Mouse (Mus musculus): ENCODE data around the gene Ubxn2a. TPM values are rescaled to one million over a fixed set of nuclear protein-coding genes. Genes with fewer than 3 reads are reported as not detected.

The Ubxn2a gene
- polyA plus RNA-seq, 1 experiment, result not detected

DNA sequence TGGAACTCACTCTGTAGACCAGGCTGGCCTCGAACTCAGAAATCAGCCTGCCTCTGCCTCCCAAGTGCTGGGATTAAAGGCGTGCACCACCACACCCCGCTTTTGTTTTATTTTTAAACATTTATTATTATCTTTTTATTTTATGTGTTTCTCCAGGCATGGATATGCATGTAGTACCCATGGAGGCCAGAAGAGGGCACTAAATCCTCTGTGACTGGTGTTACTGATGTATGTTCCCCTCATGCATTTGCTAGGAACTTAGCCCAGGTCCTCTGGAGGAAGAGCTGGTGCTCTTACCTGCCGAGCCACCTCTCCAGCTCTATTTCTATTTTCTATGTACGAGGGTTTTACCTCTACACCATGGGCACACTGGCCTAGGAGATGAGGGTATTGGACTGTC lies 51.3 kb downstream of the Ubxn2a start:
- H3K27ac ChIP-seq (ENCODE audit: insufficient read depth, low read depth, low read length), result no peak overlapping the region
- TF ChIP-seq CTCF (IDR thresholded peaks at IDR 0.05; ENCODE audit: insufficient read depth, low read depth, low read length) (no peak), POLR2A (IDR thresholded peaks at IDR 0.05; ENCODE audit: insufficient read depth, low read depth, low read length) (no peak)
- H3K4me3 ChIP-seq (ENCODE audit: insufficient read depth, low read depth, low read length), result no peak overlapping the region
- 0 out of 2 replicates have a peak, but pooled peaks cover 4% of the 10 kb centered on the region for H3K4me1 ChIP-seq (ENCODE audit: control insufficient read depth, insufficient read depth, low read length)
- over 99% methylated on average over 5 of the region's 5 CpGs for WGBS

DNA sequence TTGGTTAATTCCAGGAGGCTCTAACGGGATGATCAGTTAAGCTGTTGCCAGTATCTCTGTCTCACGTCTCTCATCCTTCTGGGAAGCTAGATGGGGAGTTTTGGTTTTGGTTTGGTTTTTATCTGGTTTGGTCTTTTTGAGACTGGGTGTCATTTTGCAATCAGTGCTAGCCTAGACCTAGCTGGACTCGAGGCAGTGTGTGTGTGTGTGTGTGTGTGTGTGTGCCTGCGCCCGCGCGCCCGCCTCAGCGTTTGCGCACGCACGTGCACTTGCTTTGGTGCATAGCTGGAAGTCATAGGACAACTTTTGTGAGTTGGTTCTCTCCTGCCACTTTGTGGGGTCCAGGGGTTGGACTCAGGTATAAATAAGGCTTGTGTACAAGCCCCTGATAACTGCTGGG lies 63.8 kb downstream of the Ubxn2a start:
- H3K27ac ChIP-seq (ENCODE audit: insufficient read depth, low read depth, low read length), result no peak overlapping the region
- peak overlapping the region; percentile 95 for H3K4me3 ChIP-seq (ENCODE audit: insufficient read depth, low read depth, low read length)
- WGBS, result under 1% methylated on average over 12 of the region's 12 CpGs
- H3K4me1 ChIP-seq (ENCODE audit: control insufficient read depth, insufficient read depth, low read length), result peaks cover 7% of the 10 kb centered on the region
- TF ChIP-seq CTCF (IDR thresholded peaks at IDR 0.05; ENCODE audit: insufficient read depth, low read depth, low read length), result no peak
- TF ChIP-seq POLR2A (IDR thresholded peaks at IDR 0.05; ENCODE audit: insufficient read depth, low read depth, low read length), result no peak

DNA sequence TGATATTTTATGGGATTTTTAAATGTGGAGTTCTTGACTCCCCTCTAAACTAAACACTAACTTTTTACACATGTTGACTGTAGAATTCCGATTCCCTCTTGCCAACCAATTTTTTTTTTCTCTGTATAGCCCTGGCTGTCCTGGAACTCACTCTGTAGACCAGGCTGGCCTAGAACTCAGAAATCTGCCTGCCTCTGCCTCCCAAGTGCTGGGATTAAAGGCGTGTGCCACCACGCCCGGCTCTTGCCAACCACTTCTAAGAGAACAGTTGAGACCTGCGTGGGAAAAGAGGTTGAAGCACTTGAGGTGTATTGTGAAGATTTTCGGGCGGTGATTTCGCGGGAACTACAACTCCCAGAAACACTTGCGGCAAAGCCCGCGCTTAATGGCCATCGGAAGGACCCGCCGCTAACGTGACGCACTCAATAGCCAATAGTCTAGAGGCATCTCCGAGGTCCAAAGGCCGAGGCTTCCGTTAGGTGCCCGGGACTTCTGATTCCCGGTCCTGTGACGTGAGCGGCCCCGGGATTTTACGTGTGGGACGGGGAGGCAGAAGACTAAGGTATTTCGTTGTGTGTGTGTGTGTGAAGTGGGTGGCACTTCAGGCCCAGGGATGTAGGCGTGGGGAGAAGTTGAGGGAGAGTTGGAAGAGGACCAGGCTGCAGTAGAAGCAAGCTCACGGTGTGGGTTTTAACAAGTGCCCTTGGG lies 64.5 kb downstream of the Ubxn2a start, which contains the start of gene Wdcp:
Wdcp (plus strand) TSS at position 414 of the 708 bp plus-strand sequence.
- peak within 1 kb of the TSS; percentile 29; the same call in 1 of the 2 replicates for H3K27ac ChIP-seq (ENCODE audit: insufficient read depth, low read depth, low read length)
- H3K4me3 ChIP-seq (ENCODE audit: insufficient read depth, low read depth, low read length), result peak within 1 kb of the TSS; percentile 95
- under 1% methylated on average over 30 of the region's 30 CpGs for WGBS
- peak; percentile 28; the same call in 1 of the 2 replicates for TF ChIP-seq POLR2A (IDR thresholded peaks at IDR 0.05; ENCODE audit: insufficient read depth, low read depth, low read length)
- TF ChIP-seq CTCF (IDR thresholded peaks at IDR 0.05; ENCODE audit: insufficient read depth, low read depth, low read length), result no peak
- peaks cover 7% of the 10 kb centered on the region for H3K4me1 ChIP-seq (ENCODE audit: control insufficient read depth, insufficient read depth, low read length)

DNA sequence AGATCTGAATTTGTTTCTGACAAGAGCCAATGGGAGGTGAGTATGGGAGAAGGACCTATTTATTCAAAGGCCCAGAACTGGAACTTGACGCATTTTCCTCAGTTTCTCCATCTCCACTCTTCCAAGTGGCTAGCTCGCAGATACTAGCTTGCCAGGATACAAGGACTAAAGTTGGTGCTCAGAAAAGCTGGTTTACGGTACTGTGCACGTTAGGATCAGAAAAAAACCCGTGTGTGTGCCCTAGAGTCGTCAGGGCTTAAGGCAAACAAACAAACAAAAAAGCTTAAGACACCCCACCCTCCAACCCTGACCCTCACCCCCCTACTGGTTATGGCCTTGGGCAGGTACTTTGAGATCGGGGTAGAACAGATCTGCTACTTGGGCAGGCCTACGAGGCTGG lies 65.0 kb downstream of the Ubxn2a start:
- no peak overlapping the region for H3K27ac ChIP-seq (ENCODE audit: insufficient read depth, low read depth, low read length)
- TF ChIP-seq CTCF (IDR thresholded peaks at IDR 0.05; ENCODE audit: insufficient read depth, low read depth, low read length), result no peak
- no peak for TF ChIP-seq POLR2A (IDR thresholded peaks at IDR 0.05; ENCODE audit: insufficient read depth, low read depth, low read length)
- no peak overlapping the region for H3K4me3 ChIP-seq (ENCODE audit: insufficient read depth, low read depth, low read length)
- 91% methylated on average over 8 of the region's 8 CpGs for WGBS
- peaks cover 7% of the 10 kb centered on the region for H3K4me1 ChIP-seq (ENCODE audit: control insufficient read depth, insufficient read depth, low read length)

DNA sequence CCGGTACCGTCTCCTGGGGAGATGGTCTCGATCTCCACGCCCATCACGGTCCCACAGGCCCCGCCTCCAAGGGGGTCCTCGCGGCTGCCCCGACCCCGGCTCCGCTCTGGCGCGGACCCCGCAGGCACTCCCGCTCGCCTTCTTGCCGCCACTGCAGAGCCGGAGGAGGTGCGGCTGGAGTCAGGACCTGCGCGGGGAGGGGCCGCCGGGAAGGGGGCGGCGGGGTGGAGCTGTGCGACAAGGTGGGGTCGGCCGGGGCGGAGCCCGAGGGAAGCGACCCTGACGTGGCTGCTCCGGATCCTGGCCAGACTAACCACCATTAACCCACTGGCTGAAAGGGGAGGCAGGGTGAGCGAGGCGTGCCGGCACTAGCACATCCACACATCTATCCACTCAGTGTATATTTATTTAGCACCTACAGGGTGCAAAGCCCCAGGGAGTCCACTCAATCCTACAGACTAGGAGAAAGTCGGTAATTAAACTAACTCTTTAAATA lies 66.1 kb downstream of the Ubxn2a start, which contains the start of gene Fkbp1b:
Fkbp1b (minus strand) TSS at position 200 of the 496 bp plus-strand sequence.
- WGBS, result under 1% methylated on average over 37 of the region's 37 CpGs
- H3K27ac ChIP-seq (ENCODE audit: insufficient read depth, low read depth, low read length), result no peak within 1 kb of the TSS
- peak within 1 kb of the TSS; percentile 96 for H3K4me3 ChIP-seq (ENCODE audit: insufficient read depth, low read depth, low read length)
- H3K4me1 ChIP-seq (ENCODE audit: control insufficient read depth, insufficient read depth, low read length), result peaks cover 7% of the 10 kb centered on the region
- no peak for TF ChIP-seq POLR2A (IDR thresholded peaks at IDR 0.05; ENCODE audit: insufficient read depth, low read depth, low read length)
- no peak for TF ChIP-seq CTCF (IDR thresholded peaks at IDR 0.05; ENCODE audit: insufficient read depth, low read depth, low read length)

DNA sequence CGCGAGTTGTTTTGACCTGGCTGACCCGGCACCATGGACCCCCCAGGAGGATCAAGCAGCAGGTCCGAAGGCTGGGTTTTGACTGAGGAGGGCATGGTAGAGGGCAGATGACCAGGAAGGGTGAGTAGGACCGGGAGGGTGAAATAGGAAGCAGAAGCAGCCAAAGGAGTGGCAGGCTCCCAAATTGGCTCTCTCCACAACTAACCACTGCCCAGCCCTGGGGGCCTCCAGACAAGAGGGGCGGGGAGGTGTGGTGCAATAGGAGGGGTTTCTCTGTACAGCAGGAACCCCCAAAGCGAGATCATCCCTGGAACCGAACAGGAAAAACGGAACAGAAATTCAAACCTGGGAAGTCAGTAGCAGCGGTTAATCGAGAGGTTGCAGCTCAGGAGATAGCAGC lies 66.8 kb downstream of the Ubxn2a start:
- no peak for TF ChIP-seq POLR2A (IDR thresholded peaks at IDR 0.05; ENCODE audit: insufficient read depth, low read depth, low read length)
- no peak for TF ChIP-seq CTCF (IDR thresholded peaks at IDR 0.05; ENCODE audit: insufficient read depth, low read depth, low read length)
- Histone ChIP-seq H3K4me1 (ENCODE audit: control insufficient read depth, insufficient read depth, low read length) (peaks cover 7% of the 10 kb centered on the region), H3K27ac (ENCODE audit: insufficient read depth, low read depth, low read length) (no peak overlapping the region), H3K4me3 (ENCODE audit: insufficient read depth, low read depth, low read length) (peak overlapping the region; percentile 96)
- WGBS, result 3% methylated on average over 11 of the region's 11 CpGs

DNA sequence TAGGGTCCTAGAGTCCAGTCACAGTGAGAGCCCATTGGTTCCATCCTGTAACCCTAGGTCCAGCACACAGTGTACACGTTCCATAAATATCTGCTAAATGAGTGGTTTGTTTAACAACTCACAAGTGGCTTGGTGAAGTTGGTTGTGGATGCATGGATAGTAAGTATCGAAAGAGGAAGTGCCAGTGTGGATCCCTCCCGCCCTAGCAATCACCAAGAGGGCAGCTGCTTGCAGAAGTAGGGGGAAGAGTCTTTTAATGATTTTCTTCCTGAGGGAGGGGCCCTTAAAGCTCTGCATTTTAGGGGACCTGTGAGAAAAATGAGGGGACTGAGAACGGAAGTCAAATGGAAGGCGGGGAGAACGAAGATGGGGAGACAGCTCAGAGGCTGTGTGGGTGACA lies 67.5 kb downstream of the Ubxn2a start:
- 67% methylated on average over 6 of the region's 6 CpGs for WGBS
- Histone ChIP-seq H3K27ac (ENCODE audit: insufficient read depth, low read depth, low read length) (no peak overlapping the region), H3K4me1 (ENCODE audit: control insufficient read depth, insufficient read depth, low read length) (peaks cover 7% of the 10 kb centered on the region), H3K4me3 (ENCODE audit: insufficient read depth, low read depth, low read length) (no peak overlapping the region)
- no peak for TF ChIP-seq CTCF (IDR thresholded peaks at IDR 0.05; ENCODE audit: insufficient read depth, low read depth, low read length)
- no peak for TF ChIP-seq POLR2A (IDR thresholded peaks at IDR 0.05; ENCODE audit: insufficient read depth, low read depth, low read length)

DNA sequence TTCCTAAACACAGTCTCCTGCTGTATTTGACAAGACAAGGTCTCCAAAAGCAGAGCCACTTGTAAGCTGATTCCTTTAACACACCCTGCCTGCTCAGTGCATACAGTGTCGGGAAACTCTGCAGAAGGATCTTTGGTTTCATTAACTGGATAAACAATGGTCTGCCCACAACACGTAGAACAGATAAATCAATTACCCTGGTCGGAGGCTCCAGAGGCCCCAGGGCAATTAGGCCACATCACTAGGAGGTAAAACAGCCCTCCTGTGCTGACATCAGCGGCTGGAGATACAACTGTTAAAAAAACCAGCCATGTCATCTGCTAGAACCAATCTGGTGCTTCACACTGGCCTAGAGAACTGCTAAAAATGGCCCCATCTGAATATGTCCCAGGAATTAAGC lies 70.5 kb downstream of the Ubxn2a start:
- H3K4me1 ChIP-seq (ENCODE audit: control insufficient read depth, insufficient read depth, low read length), result peaks cover 7% of the 10 kb centered on the region
- WGBS, result 73% methylated on average over 4 of the region's 4 CpGs
- TF ChIP-seq CTCF (IDR thresholded peaks at IDR 0.05; ENCODE audit: insufficient read depth, low read depth, low read length) (no peak), POLR2A (IDR thresholded peaks at IDR 0.05; ENCODE audit: insufficient read depth, low read depth, low read length) (no peak)
- no peak overlapping the region for H3K4me3 ChIP-seq (ENCODE audit: insufficient read depth, low read depth, low read length)
- H3K27ac ChIP-seq (ENCODE audit: insufficient read depth, low read depth, low read length), result no peak overlapping the region

Other genes with a start within 250 kb of the Ubxn2a start
- gene Fam228a, start 169.3 kb downstream of the Ubxn2a start, polyA plus RNA-seq (2012; ENCODE audit: insufficient read depth, insufficient read length, low replicate concordance, missing spikeins), result not detected in 2 replicates
- gene Pfn4, start 138.7 kb downstream of the Ubxn2a start, polyA plus RNA-seq (2012; ENCODE audit: insufficient read depth, insufficient read length, low replicate concordance, missing spikeins), result not detected in 2 replicates
- gene Fam228b, start 138.4 kb downstream of the Ubxn2a start, polyA plus RNA-seq (2012; ENCODE audit: insufficient read depth, insufficient read length, low replicate concordance, missing spikeins), result not detected in 2 replicates
- gene Sf3b6, start 90.2 kb downstream of the Ubxn2a start, polyA plus RNA-seq (2012; ENCODE audit: insufficient read depth, insufficient read length, low replicate concordance, missing spikeins), result not detected in 2 replicates
- not detected in 2 replicates for gene Fkbp1b, start 66.1 kb downstream of the Ubxn2a start, polyA plus RNA-seq (2012; ENCODE audit: insufficient read depth, insufficient read length, low replicate concordance, missing spikeins)
- not detected in 2 replicates for gene Wdcp, start 64.4 kb downstream of the Ubxn2a start, polyA plus RNA-seq (2012; ENCODE audit: insufficient read depth, insufficient read length, low replicate concordance, missing spikeins)
- gene Mfsd2b, start 33.3 kb downstream of the Ubxn2a start, polyA plus RNA-seq (2012; ENCODE audit: insufficient read depth, insufficient read length, low replicate concordance, missing spikeins), result not detected in 2 replicates
- gene Atad2b, start 9.6 kb upstream of the Ubxn2a start, polyA plus RNA-seq (2012; ENCODE audit: insufficient read depth, insufficient read length, low replicate concordance, missing spikeins), result not detected in 2 replicates